Mouse (Mus musculus) bone marrow macrophage, adult 2 months (primary cell): ENCODE data around the gene Il12a. TPM values are rescaled to one million over a fixed set of nuclear protein-coding genes. Genes with fewer than 3 reads are reported as not detected.

Experiments
- H3K27ac ChIP-seq: 2 replicates; pipeline ENCODE4 v1.5.1; 2012; ENCODE audit warnings: low read depth, low read length; ENCODE audit not compliant: insufficient read depth
- H3K4me1 ChIP-seq: 2 replicates; pipeline ENCODE4 v1.6.1; 2012; ENCODE audit warnings: low read length; ENCODE audit not compliant: control insufficient read depth, insufficient read depth
- H3K4me3 ChIP-seq: 2 replicates; pipeline ENCODE4 v1.5.1; 2012; ENCODE audit warnings: mild to moderate bottlenecking, low read length, moderate library complexity; ENCODE audit not compliant: insufficient read depth
- CTCF ChIP-seq: IDR thresholded peaks from 2 replicates; pipeline ENCODE4 v1.5.1; 2012; ENCODE audit warnings: low read depth, mild to moderate bottlenecking, low read length, moderate library complexity
- POLR2A ChIP-seq: IDR thresholded peaks from 2 replicates; pipeline ENCODE4 v1.6.1; 2012; ENCODE audit warnings: mild to moderate bottlenecking, low read depth, low read length, borderline replicate concordance
- polyA plus RNA-seq: library from polyadenylated mRNA; stranded (reverse); fragments of >200 nt; gene quantifications from 2 replicates; pipeline ENCODE4 v1.2.4, GENCODE M21; 2012; ENCODE audit not compliant: missing spikeins, insufficient read depth, insufficient read length

Gene Il12a
- polyA plus RNA-seq: not detected in 2 replicates

- Histone ChIP-seq H3K27ac (no peak within 1 kb of the TSS), H3K4me3 (no peak within 1 kb of the TSS; the same call in 1 of the 2 replicates), H3K4me1 (no peaks in the 10 kb centered on the region)
- TF ChIP-seq POLR2A (no peak), CTCF (no peak)
Measured at GRCm38 (mm10) chr3:68690344-68690743, at the start of gene Il12a. TSS of gene Il12a (plus strand) at chr3:68690644.

- H3K4me3 ChIP-seq: no peak overlapping the region
- TF ChIP-seq POLR2A (no peak), CTCF (no peak)
- H3K4me1 ChIP-seq: no peaks in the 10 kb centered on the region
- H3K27ac ChIP-seq: no peak overlapping the region
Measured at GRCm38 (mm10) chr3:68642935-68643334, 47.5 kb upstream of the Il12a start.

GRCm38 (mm10) chr3:68646387-68647130, 43.9 kb upstream of the Il12a start:
- TF ChIP-seq CTCF: no peak
- Histone ChIP-seq H3K27ac (no peak overlapping the region), H3K4me3 (no peak overlapping the region), H3K4me1 (no peaks in the 10 kb centered on the region)

GRCm38 (mm10) chr3:68647282-68647681, 43.2 kb upstream of the Il12a start:
- Histone ChIP-seq H3K4me1 (no peaks in the 10 kb centered on the region), H3K4me3 (no peak overlapping the region), H3K27ac (no peak overlapping the region)
- TF ChIP-seq CTCF: no peak
- TF ChIP-seq POLR2A: no peak

- H3K4me3 ChIP-seq: no peak overlapping the region
- TF ChIP-seq POLR2A: no peak
- TF ChIP-seq CTCF: no peak
- H3K4me1 ChIP-seq: no peaks in the 10 kb centered on the region
- no peak overlapping the region for H3K27ac ChIP-seq
Measured at GRCm38 (mm10) chr3:68650251-68650650, 40.2 kb upstream of the Il12a start.

- H3K4me1 ChIP-seq: no peaks in the 10 kb centered on the region
- H3K27ac ChIP-seq: no peak overlapping the region
- H3K4me3 ChIP-seq: no peak overlapping the region
- TF ChIP-seq POLR2A (no peak), CTCF (no peak)
Measured at GRCm38 (mm10) chr3:68656607-68657352, 33.7 kb upstream of the Il12a start.

- no peaks in the 10 kb centered on the region for H3K4me1 ChIP-seq
Measured at GRCm38 (mm10) chr3:68657589-68658245, 32.7 kb upstream of the Il12a start.

GRCm38 (mm10) chr3:68659996-68660395, 30.4 kb upstream of the Il12a start:
- Histone ChIP-seq H3K4me3 (no peak overlapping the region), H3K27ac (no peak overlapping the region), H3K4me1 (no peaks in the 10 kb centered on the region)
- TF ChIP-seq POLR2A (no peak), CTCF (no peak)

More at GRCm38 (mm10) chr3:68657589-68658245, 32.7 kb upstream of the Il12a start:
- Histone ChIP-seq H3K4me3 (no peak overlapping the region), H3K27ac (no peak overlapping the region)
- TF ChIP-seq CTCF: no peak
- no peak for TF ChIP-seq POLR2A

GRCm38 (mm10) chr3:68660538-68660937, 29.9 kb upstream of the Il12a start:
- TF ChIP-seq CTCF (no peak), POLR2A (no peak)
- Histone ChIP-seq H3K27ac (no peak overlapping the region), H3K4me1 (no peaks in the 10 kb centered on the region), H3K4me3 (no peak overlapping the region)
